Mouse (Mus musculus): ENCODE results near the gene Gm44511.

GRCm38 (mm10) chr6:128844131-128844530 is 18.0 kb upstream of the Gm44511 start:
- TF ChIP-seq EP300 (IDR thresholded peaks at IDR 0.05; ENCODE audit: insufficient read depth, low read depth, low read length) (no peak), CTCF (IDR thresholded peaks at IDR 0.05; ENCODE audit: low read depth, low read length) (no peak), POLR2A (IDR thresholded peaks at IDR 0.05; ENCODE audit: insufficient read depth, low read length) (no peak)

Data from ES-Bruce4 (cell line).